Mouse (Mus musculus) kidney, embryonic 14.5 days (tissue): ENCODE measurements around the gene B630019K06Rik. TPM values are rescaled to one million over a fixed set of nuclear protein-coding genes. Genes with fewer than 3 reads are reported as not detected.
"Not testable (repeated sequence)": the region's sequence is repeated elsewhere in the genome, so short reads cannot be mapped to it uniquely, and the experiment has no call there.

Experiments
- ATAC-seq: fragments of 200-750 bp; cut with Nextera tagmentation; 2 replicates; pipeline ENCODE4 v1.8.0; 2017; ENCODE audit warnings: moderate number of reproducible peaks, mild to moderate bottlenecking, moderate TSS enrichment, moderate library complexity; ENCODE audit not compliant: low FRiP score, low TSS enrichment
- H3K27ac ChIP-seq: fragments of 300-500 bp; sonication (generic); 2 replicates; pipeline ENCODE4 v1.5.1; 2014; ENCODE audit warnings: low read depth, mild to moderate bottlenecking, low read length, moderate library complexity, mixed read lengths
- H3K27me3 ChIP-seq: fragments of 300-500 bp; sonication (generic); 2 replicates; pipeline ENCODE4 v1.6.1; 2014; ENCODE audit warnings: mild to moderate bottlenecking, low read length; ENCODE audit not compliant: control insufficient read depth, insufficient read depth
- H3K36me3 ChIP-seq: fragments of 300-500 bp; sonication (generic); 2 replicates; pipeline ENCODE4 v1.6.1; 2014; ENCODE audit warnings: low read length, mixed read lengths; ENCODE audit not compliant: control insufficient read depth, insufficient read depth
- H3K4me1 ChIP-seq: fragments of 300-500 bp; sonication (generic); 2 replicates; pipeline ENCODE4 v1.6.1; 2014; ENCODE audit warnings: low read length, mixed read lengths; ENCODE audit not compliant: control insufficient read depth, insufficient read depth
- H3K4me2 ChIP-seq: fragments of 300-500 bp; sonication (generic); replicated peaks from 2 replicates; pipeline ENCODE4 v1.6.1; 2014; ENCODE audit warnings: low read depth, mild to moderate bottlenecking, low read length
- H3K4me3 ChIP-seq: fragments of 300-500 bp; sonication (generic); 2 replicates; pipeline ENCODE4 v1.5.1; 2014; ENCODE audit warnings: mild to moderate bottlenecking, low read length
- H3K9ac ChIP-seq: fragments of 300-500 bp; sonication (generic); 2 replicates; pipeline ENCODE4 v1.6.1; 2014; ENCODE audit warnings: low read depth, mild to moderate bottlenecking, low read length, moderate library complexity
- H3K9me3 ChIP-seq: fragments of 300-500 bp; sonication (generic); 2 replicates; pipeline ENCODE4 v1.6.1; 2016; ENCODE audit warnings: low read length; ENCODE audit not compliant: control insufficient read depth
- WGBS: fragments of 180-500 bp; shearing (Covaris S2); extraction: QIAGEN DNeasy Blood & Tissue Kit; methylation state at CpG from one replicate; pipeline ENCODE4 v1.1.7; 2014; 5-methylcytosine and 5-hydroxymethylcytosine counted together
- polyA plus RNA-seq: library from polyadenylated mRNA; unstranded; fragments of >200 nt; fragmentation: Nextera tagmentation; extraction: Ambion mirVana; gene quantifications from 2 replicates; pipeline ENCODE4 v1.2.1, GENCODE M21; 2014

Gene B630019K06Rik
- polyA plus RNA-seq = 4.1 and 5.6 TPM in 2 replicates

GRCm38 (mm10) chrX:8892343-8893155 lies at the start of gene B630019K06Rik:
Gene B630019K06Rik (plus strand): TSS chrX:8892382.
- WGBS = 32% methylated on average over 65 of the region's 95 CpGs
- Histone ChIP-seq H3K36me3 (no peaks in the 10 kb centered on the region), H3K4me2 (peak within 1 kb of the TSS; percentile 56), H3K4me1 (no peaks in the 10 kb centered on the region), H3K9ac (peak within 1 kb of the TSS; percentile 74), H3K9me3 (no peaks in the 10 kb centered on the region), H3K27me3 (no peaks in the 10 kb centered on the region), H3K4me3 (peak within 1 kb of the TSS; percentile 51), H3K27ac (peak within 1 kb of the TSS; percentile 71)
- peak; percentile 94 for ATAC-seq

- no peak within 1 kb of the TSS for H3K4me3 ChIP-seq
- no peaks in the 10 kb centered on the region for H3K27me3 ChIP-seq
- H3K4me2 ChIP-seq = no peak within 1 kb of the TSS
- no peaks in the 10 kb centered on the region for H3K4me1 ChIP-seq
- H3K36me3 ChIP-seq = no peaks in the 10 kb centered on the region
- WGBS = 76% methylated on average over 1 of the region's 1 CpGs
- H3K9ac ChIP-seq = no peak within 1 kb of the TSS
- no peak for ATAC-seq
- H3K9me3 ChIP-seq = no peaks in the 10 kb centered on the region
- H3K27ac ChIP-seq = no peak within 1 kb of the TSS
Measured at GRCm38 (mm10) chrX:8843694-8844093, 48.5 kb upstream of the B630019K06Rik start, which contains the start of gene Gm6592. Gene Gm6592 (plus strand): TSS chrX:8843994.

GRCm38 (mm10) chrX:8852486-8852885 lies 39.7 kb upstream of the B630019K06Rik start:
- WGBS = 90% methylated on average over 10 of the region's 10 CpGs
- Histone ChIP-seq H3K27ac (no peak overlapping the region), H3K9me3 (no peaks in the 10 kb centered on the region), H3K27me3 (no peaks in the 10 kb centered on the region), H3K9ac (no peak overlapping the region), H3K36me3 (no peaks in the 10 kb centered on the region), H3K4me3 (no peak overlapping the region), H3K4me1 (no peaks in the 10 kb centered on the region), H3K4me2 (no peak overlapping the region)
- ATAC-seq = no peak

- not testable (repeated sequence) for H3K4me3 ChIP-seq, H3K27ac ChIP-seq, H3K4me2 ChIP-seq, H3K4me1 ChIP-seq, H3K9ac ChIP-seq, H3K9me3 ChIP-seq, H3K36me3 ChIP-seq, H3K27me3 ChIP-seq
- peak; percentile 24; the same call in 1 of the 2 replicates for ATAC-seq
- 5% methylated on average over 3 of the region's 3 CpGs for WGBS
Measured at GRCm38 (mm10) chrX:8864331-8864730, 27.9 kb upstream of the B630019K06Rik start.

GRCm38 (mm10) chrX:8873953-8874352 lies 18.2 kb upstream of the B630019K06Rik start, which contains the start of gene Gm5751:
Gene Gm5751 (plus strand): TSS chrX:8874253.
- H3K9me3 ChIP-seq, H3K4me2 ChIP-seq, H3K4me3 ChIP-seq, H3K36me3 ChIP-seq, ATAC-seq, H3K27ac ChIP-seq, H3K9ac ChIP-seq, H3K4me1 ChIP-seq, H3K27me3 ChIP-seq: not testable (repeated sequence)
- WGBS = 81% methylated on average over 3 of the region's 4 CpGs

GRCm38 (mm10) chrX:8884336-8884735 lies 7.8 kb upstream of the B630019K06Rik start:
- H3K27me3 ChIP-seq = no peaks in the 10 kb centered on the region

GRCm38 (mm10) chrX:8891975-8892342 lies 223 bp upstream of the B630019K06Rik start:
- Histone ChIP-seq H3K4me1 (no peaks in the 10 kb centered on the region), H3K27me3 (no peaks in the 10 kb centered on the region), H3K9me3 (no peaks in the 10 kb centered on the region), H3K4me2 (peak overlapping the region; percentile 56), H3K4me3 (peak overlapping the region; percentile 51; the same call in 1 of the 2 replicates), H3K36me3 (no peaks in the 10 kb centered on the region), H3K27ac (no peak overlapping the region), H3K9ac (peak overlapping the region; percentile 74; the same call in 1 of the 2 replicates)
- peak; percentile 58 for ATAC-seq
- WGBS = 39% methylated on average over 3 of the region's 9 CpGs

More at GRCm38 (mm10) chrX:8884336-8884735, 7.8 kb upstream of the B630019K06Rik start:
- Histone ChIP-seq H3K4me1 (no peaks in the 10 kb centered on the region), H3K9ac (no peak overlapping the region), H3K36me3 (no peaks in the 10 kb centered on the region), H3K27ac (no peak overlapping the region), H3K4me3 (no peak overlapping the region), H3K4me2 (no peak overlapping the region), H3K9me3 (no peaks in the 10 kb centered on the region)
- WGBS = 74% methylated on average over 4 of the region's 4 CpGs
- no peak for ATAC-seq

- 27% methylated on average over 41 of the region's 42 CpGs for WGBS
- Histone ChIP-seq H3K4me3 (peak overlapping the region; percentile 51), H3K4me2 (peak overlapping the region; percentile 56), H3K9ac (peak overlapping the region; percentile 74), H3K27me3 (no peaks in the 10 kb centered on the region), H3K36me3 (no peaks in the 10 kb centered on the region), H3K9me3 (no peaks in the 10 kb centered on the region), H3K27ac (peak overlapping the region; percentile 51; the same call in 1 of the 2 replicates), H3K4me1 (no peaks in the 10 kb centered on the region)
- peak; percentile 68 for ATAC-seq
Measured at GRCm38 (mm10) chrX:8893182-8893651, 1.0 kb downstream of the B630019K06Rik start.

- H3K9ac ChIP-seq = no peak overlapping the region
- no peaks in the 10 kb centered on the region for H3K27me3 ChIP-seq
- no peak overlapping the region for H3K4me3 ChIP-seq
- ATAC-seq = no peak
- no peaks in the 10 kb centered on the region for H3K36me3 ChIP-seq
- no peak overlapping the region for H3K27ac ChIP-seq
- H3K9me3 ChIP-seq = no peaks in the 10 kb centered on the region
- H3K4me1 ChIP-seq = no peaks in the 10 kb centered on the region
- WGBS = 79% methylated on average over 4 of the region's 4 CpGs
- H3K4me2 ChIP-seq = no peak overlapping the region
Measured at GRCm38 (mm10) chrX:8900823-8901222, 8.6 kb downstream of the B630019K06Rik start.
